Mouse (Mus musculus) heart, adult 9 months (tissue): ENCODE results near the gene Tpra1.

ENCODE experiments used
- DNase-seq, 2 experiments: peaks; one replicate each; pipeline ENCODE4 v3.0.0; 2022; ENCODE audit warnings: low spot score in 2 of 2

The Tpra1 gene

GRCm38 (mm10) chr6:88927595-88927994 is 25.5 kb downstream of the Tpra1 start:
- DNase-seq: peak in 1 of 2 experiments; percentile 67

DNA sequence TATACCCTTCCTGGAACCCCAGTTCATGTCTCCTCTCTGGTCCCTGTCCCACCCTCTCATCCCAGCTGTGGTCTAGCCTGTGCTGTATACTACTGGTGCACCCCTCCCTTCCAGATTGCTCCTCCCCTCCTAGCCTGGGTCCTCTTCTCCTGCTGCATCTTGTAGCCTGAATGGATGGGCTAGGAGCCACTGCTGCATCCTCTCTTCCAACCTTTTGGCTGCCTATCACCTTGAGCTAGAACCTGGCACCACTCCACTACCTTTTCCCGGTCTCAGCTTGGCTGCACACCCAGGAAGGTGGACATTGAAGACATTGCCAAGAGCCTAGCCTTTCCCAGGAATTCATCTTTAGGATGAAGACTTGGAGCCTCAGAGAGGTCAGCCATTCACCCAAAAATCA is 26.0 kb downstream of the Tpra1 start:
- no peak for DNase-seq

- DNase-seq: no peak
Observed at GRCm38 (mm10) chr6:88928576-88928975, 26.5 kb downstream of the Tpra1 start.

DNA sequence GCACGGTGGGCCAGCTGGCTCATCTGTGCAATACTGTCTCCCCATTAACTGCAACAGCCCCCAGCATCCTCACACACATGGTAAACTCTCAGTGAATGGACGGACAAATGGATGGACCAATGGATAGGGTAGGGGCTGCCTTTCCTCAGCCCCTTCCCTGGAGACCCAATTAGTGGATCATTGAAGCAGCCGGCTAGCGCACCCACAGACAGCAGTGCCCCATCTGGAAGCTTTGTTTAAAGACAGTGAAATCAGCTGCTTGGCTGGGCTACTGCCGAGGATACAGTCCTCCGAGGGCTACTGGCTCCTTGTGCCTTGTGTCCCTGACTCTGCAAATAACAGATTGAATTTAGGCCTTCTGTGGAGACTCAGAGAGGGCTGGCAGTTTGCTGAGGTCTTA is 27.4 kb downstream of the Tpra1 start:
- DNase-seq: no peak

DNA sequence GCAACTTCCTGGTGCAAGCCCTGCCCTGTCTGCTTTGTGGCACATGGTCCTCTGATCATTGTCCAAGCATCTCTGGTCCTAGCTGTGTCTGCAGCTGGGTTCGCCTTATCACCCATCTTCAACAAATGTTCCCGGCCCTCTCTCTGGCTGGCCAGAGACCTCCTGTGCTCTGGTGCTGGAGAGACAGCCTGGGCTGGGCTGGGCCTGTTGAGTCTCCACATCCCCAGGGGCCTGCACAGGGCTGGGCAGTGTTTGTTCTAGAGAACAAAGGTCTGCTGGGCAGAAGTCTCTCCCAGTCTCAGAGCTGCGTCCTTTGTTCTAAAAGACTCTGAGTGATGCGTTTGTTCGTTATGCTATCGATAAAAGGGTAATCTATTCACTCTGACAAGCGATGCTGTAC is 28.0 kb downstream of the Tpra1 start:
- no peak for DNase-seq

DNA sequence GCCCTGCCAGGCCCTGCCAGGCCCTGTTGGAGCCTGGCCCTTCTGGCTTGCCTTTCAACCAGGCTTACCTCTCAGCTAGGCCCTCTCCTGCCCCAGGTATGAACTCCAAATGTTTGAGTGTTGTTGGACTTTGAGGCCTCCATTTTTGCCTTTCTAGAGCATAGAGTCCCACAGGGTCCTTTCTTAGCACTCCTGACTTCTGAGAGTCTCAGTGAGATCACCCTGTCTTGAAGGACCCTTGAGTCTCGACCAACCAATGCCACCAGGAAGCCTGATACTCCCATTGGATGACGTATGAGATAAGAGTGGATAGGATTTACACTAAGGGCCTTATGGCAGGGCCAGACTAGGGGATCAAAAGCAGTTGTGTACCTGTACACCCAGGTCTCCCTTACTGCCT is 29.4 kb downstream of the Tpra1 start:
- no peak for DNase-seq

DNA sequence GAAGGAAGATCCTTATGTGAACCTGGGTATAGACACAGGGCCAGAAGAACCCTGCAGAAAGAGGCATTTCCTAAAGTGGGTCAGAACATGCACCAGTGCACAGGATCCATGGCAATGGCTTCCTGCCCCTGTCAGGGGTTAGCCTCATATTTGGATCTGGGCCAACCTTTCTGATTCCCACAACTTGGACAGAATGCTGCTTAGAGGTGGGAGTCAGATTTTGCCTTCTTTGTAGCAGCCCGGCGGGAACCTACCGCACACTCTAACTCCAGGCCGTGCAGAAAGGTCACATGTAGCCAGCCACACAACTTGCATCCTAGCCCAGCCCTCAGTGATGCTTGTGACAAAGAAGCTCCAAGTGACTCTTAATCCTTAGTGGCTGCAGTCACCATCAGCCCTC is 32.1 kb downstream of the Tpra1 start:
- DNase-seq: no peak

DNA sequence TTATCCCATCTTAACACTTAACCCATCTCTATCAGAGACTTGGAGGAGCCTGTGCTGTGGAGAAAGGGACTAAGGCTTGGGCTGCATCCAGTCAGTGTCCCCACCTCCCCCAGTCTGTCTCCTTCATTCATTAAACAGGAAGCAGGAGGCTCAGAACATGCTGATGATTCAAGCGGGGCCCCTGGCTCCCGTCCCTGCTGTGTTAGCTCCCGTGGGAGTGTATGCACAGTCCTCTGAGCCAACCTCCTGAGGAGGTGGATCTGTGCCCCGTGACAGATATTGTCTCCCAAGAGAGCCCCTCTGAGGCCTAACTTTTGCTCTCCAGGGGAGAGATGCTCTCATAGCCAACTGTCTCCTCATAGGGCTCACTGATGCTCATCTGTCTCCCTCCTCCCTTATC is 32.8 kb downstream of the Tpra1 start:
- DNase-seq: no peak

GRCm38 (mm10) chr6:88935735-88936276 is 33.8 kb downstream of the Tpra1 start:
- peak in 1 of 2 experiments; percentile 30 for DNase-seq

- DNase-seq: no peak
Observed at GRCm38 (mm10) chr6:88936342-88937213, 34.5 kb downstream of the Tpra1 start.

DNA sequence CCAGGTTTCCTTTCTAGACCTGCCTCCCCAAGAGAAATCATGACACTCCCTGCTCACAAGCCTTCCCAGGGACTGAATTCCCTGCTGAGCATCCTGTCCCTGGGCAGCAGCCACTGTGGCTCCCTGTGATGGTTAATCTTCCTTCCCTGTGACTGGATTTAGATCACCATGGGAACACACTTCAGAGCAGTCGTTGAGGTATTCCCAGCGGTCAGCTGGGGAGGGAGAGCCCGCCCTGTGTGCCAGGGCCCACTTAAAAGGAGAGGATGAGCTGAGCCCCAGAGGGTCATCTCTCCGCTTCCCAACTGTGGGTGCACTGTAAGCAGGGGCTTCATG is 35.1 kb downstream of the Tpra1 start:
- no peak for DNase-seq

DNA sequence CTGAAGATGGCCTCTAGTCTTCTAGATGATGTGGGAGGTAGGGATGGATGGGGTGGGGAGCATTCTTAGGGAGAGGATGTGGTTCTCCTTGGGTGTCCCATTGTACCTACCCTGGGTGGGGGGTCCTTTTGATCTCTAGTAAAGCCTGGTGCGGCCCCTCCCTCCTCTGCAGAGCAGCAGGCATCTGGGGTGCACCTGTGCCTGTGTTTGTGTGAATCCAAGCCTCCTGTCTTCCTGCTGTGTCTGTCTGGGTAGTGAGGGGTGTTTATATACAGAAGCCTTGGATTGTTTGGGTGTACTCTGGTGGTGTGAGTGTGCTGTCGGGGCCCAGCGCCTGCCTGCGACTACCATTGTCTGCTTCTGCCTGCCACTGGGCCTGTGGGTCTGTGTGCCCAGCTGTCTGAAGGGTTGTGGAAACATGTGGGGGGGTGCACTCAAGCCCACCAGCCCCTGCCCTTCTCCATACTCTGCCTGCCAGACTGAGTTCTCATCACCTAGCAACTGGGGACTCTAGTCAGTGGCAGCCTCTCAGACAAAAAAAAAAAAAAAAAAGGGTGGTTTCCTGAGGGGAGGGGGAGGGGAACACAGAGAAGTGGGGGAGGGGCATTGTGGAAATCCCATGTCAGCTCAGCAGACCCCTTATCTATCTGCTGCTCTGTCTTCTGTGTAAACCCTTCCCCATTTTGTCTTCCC is 36.1 kb downstream of the Tpra1 start:
- DNase-seq: no peak

DNA sequence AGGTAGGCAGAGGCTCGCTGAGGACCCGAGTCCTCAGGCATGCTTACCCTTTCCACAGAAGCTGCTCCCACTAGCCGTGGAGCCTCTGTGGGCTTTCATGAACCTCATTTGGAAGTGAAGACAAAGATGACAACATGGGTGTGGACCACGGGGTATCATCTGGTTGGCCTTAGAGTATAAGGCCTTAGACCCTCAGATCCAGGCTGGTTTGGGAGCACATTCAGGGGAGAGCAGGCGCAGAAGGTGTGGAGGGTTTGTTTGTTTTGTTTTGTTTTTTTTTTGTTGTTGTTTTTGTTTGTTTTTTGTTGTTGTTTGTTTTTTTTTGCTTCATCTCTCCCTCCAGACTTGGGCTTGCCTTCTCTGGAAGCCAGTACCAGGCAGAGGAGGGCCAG is 36.6 kb downstream of the Tpra1 start:
- no peak for DNase-seq

DNA sequence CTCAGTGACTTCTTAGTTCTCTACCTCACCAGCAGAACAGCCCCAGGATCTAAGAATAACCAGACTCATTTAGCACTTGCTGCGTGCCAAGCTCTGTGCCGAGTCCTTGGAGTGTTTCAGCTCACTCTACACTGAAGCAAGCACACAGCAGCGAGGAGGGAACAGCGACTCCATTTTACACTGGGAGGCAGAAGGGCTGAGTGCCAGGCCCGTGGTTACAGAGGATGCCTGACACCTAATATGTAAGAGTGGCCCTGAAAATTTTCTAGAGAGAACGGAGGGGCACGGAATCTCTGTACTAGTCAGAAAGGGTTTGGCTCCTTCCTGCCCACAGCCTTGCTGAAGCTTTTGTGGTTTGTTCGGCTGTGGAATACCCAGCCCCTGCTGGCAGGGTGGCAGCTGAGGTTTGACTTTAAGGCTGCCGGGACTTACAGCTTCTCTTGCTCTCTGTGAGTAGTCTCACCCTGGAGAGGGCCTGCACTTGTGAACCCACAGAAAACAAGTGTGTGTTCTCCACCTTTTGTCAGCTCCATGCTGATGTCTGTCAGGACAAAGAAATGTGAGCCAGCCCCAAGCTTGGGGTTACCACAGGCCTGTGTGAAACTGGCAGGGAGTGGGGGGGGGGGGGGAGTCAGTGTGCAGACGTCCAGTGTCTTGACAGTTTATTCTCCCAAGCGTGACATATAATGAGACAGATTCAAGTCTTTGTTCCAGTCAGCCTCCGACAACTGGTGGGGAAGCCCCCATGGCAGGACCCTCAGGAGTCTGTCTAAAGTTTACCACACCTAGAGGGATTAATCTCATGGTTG is 37.4 kb downstream of the Tpra1 start:
- DNase-seq: peak in 1 of 2 experiments; percentile 61

GRCm38 (mm10) chr6:88940090-88940916 is 38.3 kb downstream of the Tpra1 start:
- DNase-seq: no peak

DNA sequence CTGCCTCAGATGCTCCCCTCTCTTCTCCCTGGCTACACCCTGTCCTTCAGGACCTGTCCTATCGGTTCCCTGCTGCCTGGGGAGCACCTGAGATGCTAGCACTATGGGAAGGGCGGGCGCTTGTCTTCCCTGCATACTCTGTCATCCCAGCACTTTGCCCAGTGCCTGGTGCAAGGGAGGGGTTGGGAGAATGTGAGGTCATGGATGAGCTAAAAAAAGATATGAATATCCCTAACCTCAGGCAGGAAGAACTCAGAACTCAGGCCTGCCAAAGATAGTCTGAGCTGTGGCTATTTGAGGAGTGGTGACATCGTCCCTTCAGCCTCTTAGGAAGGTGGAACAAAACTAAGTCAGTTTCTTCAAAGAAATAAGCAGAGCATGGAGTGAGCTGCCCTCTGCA is 39.6 kb downstream of the Tpra1 start:
- peak; percentile 60 to 72 for DNase-seq

DNA sequence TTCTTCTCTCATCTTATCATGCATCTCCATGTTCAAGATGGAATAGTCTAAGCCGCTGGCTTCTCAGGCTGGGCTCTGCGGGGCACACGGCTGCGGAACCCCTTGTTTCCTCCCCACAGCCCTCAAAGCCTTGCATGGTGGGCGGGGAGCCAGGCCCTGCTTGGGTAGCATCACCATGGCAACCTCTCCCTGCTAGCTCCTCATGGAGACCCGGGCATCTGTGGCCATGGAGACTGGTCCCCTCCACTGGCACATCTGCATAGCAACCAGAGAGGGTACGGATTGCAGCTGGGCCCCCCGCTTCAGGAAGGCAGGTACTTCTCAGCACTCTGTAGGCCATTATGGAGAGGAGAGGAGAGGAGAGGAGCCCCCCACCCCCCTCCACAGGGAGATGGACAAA is 40.5 kb downstream of the Tpra1 start:
- no peak for DNase-seq

GRCm38 (mm10) chr6:88943666-88944065 is 41.6 kb downstream of the Tpra1 start:
- DNase-seq: no peak

GRCm38 (mm10) chr6:88946442-88946841 is 44.4 kb downstream of the Tpra1 start:
- no peak for DNase-seq

DNA sequence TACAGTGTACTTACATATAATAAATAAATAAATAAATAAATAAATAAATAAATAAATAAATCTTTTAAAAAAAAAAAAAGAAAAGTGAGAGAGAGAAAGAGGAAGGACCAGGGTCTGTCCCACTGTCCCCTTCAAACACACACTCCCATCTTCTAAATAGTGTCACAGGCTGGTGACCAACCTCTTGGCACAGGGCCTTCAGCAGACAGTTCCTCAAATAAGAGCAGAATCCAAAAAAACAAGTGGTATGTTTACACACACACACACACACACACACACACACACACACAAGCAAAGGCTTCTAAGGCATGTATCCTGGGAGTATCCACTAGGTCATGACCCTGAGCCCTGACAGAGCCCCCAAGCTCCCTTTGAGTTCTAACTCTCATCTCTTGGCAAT is 45.7 kb downstream of the Tpra1 start:
- no peak for DNase-seq

GRCm38 (mm10) chr6:88956725-88957124 is 54.7 kb downstream of the Tpra1 start:
- no peak for DNase-seq
